Mouse (Mus musculus) bone marrow, adult 2 months (tissue): ENCODE measurements around the gene Rimklb.
"Not testable (repeated sequence)": the region's sequence is repeated elsewhere in the genome, so short reads cannot be mapped to it uniquely, and the experiment has no call there.

ENCODE experiments used
- CTCF ChIP-seq: fragments of 200-500 bp; IDR thresholded peaks from 2 replicates; pipeline ENCODE4 v1.5.1; 2011; ENCODE audit warnings: low read length, control low read depth; ENCODE audit not compliant: control insufficient read depth, insufficient read depth
- POLR2A ChIP-seq: fragments of 200-500 bp; IDR thresholded peaks from 2 replicates; pipeline ENCODE4 v1.6.1; 2011; ENCODE audit warnings: low read depth, mild to moderate bottlenecking, control low read depth, low read length, borderline replicate concordance; ENCODE audit not compliant: control insufficient read depth

- TF ChIP-seq POLR2A, CTCF: not testable (repeated sequence)
Measured at GRCm38 (mm10) chr6:122515762-122516161, 17.2 kb upstream of the Rimklb start.
